Mouse (Mus musculus): Measurements from ENCODE around the gene Tnfaip2. TPM values are rescaled to one million over a fixed set of nuclear protein-coding genes. Genes with fewer than 3 reads are reported as not detected.

Tnfaip2 gene
- polyA plus RNA-seq, 1 experiment from 2014 or later, result 0.79 TPM

DNA sequence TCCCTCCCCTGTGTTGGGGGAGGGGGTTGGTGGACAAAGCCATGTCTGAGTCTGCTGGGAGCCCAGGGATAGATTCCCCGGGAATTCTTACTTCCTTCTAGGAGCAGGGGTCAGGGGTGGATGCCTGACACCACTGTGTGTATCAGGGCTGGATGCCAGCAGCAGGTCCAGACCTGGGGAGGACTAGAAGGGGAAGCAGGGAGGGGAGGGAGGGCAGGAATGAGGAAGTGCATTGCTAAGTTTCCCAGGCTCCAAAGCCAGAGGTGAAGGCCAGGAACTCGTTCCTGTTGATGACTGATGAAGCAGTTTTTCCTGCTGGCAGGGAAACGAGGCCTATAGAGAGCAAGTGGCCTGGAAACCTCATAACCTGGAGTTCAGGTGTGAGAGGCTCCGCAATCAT, 10.2 kb upstream of the Tnfaip2 start:
- H3K4me2 ChIP-seq (ENCODE audit: low read length), result no peak overlapping the region
- peaks cover 37% of the 10 kb centered on the region for H3K27me3 ChIP-seq (ENCODE audit: control insufficient read depth, insufficient read depth, low read depth, low read length)
- peaks cover 30% of the 10 kb centered on the region for H3K4me1 ChIP-seq (ENCODE audit: control insufficient read depth, insufficient read depth, low read length)
- no peaks in the 10 kb centered on the region for H3K9me3 ChIP-seq (replicated peaks; ENCODE audit: control insufficient read depth, low read length, poor library complexity, severe bottlenecking)
- no peaks in the 10 kb centered on the region for H3K36me3 ChIP-seq (ENCODE audit: control insufficient read depth, insufficient read depth, low read length)
- 40% methylated on average over 4 of the region's 4 CpGs for WGBS
- no peak overlapping the region for H3K4me3 ChIP-seq (ENCODE audit: low read depth, low read length)
- H3K27ac ChIP-seq (ENCODE audit: low read length), result no peak overlapping the region
- no peak for ATAC-seq
- no peak overlapping the region for H3K9ac ChIP-seq (ENCODE audit: low read depth, low read length)

DNA sequence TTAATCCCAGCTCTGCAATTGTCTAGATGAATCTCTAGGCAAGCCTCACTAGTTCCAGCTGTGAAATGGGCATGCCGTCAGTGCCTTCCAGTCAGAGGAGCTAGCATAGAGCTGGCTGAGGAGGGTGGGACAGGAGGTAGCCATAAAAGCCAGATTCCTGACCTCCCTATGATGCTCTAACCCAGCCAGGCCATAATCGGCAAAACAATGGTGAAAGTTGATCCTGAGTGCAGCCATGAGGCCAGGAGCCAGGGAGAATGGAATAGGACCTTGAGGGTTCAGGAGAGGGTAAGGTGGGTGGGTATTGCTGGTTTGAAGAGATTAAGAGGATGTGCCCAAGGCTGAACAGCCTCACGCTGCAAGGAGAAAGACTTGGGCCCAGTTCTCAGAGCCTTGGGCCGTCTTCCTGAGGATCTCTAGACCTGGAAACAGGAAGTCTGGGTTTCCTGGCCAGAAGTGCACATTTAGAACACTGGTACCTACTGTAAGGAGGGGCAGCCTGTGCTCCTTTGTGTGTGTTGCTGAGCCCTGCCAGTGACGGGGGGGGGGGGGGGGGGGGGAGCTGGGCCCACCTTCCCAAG, 9.4 kb upstream of the Tnfaip2 start:
- H3K9me3 ChIP-seq (replicated peaks; ENCODE audit: control insufficient read depth, low read length, poor library complexity, severe bottlenecking), result no peaks in the 10 kb centered on the region
- no peak overlapping the region for H3K9ac ChIP-seq (ENCODE audit: low read depth, low read length)
- H3K4me2 ChIP-seq (ENCODE audit: low read length), result no peak overlapping the region
- no peak overlapping the region for H3K4me3 ChIP-seq (ENCODE audit: low read depth, low read length)
- no peak for ATAC-seq
- H3K4me1 ChIP-seq (ENCODE audit: control insufficient read depth, insufficient read depth, low read length), result peaks cover 30% of the 10 kb centered on the region
- 72% methylated on average over 4 of the region's 5 CpGs for WGBS
- no peaks in the 10 kb centered on the region for H3K36me3 ChIP-seq (ENCODE audit: control insufficient read depth, insufficient read depth, low read length)
- H3K27me3 ChIP-seq (ENCODE audit: control insufficient read depth, insufficient read depth, low read depth, low read length), result peaks cover 36% of the 10 kb centered on the region
- H3K27ac ChIP-seq (ENCODE audit: low read length), result no peak overlapping the region

DNA sequence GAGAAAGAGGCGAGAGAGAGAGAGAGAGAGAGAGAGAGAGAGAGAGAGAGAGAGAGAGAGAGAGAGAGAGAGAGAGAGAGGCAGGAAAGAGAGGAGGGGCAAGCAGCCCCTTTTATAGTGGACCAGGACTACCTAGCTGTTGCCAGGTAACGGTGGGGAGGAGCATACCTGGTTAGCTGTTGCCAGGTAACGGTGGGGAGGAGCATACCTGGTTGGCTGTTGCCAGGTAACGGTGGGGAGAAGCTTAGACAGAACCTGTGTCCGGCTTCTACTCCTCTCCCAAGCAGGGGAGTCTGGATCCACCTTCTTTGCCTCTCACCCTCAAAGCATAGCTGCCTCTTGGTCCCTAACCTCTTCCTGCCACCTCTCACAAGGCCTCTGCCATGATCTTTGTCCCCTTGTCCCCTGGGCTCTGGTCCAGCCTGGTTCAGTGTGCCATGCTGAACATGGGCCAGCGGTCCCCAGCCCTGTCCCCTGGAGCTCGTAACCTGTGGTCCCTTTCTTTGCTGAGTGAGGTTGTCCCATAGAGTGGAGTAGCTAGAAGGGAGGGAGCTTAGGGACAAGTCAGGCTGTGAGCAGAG, 8.0 kb upstream of the Tnfaip2 start:
- ATAC-seq, result peak; percentile 88
- Histone ChIP-seq H3K36me3 (ENCODE audit: control insufficient read depth, insufficient read depth, low read length) (no peaks in the 10 kb centered on the region), H3K27ac (ENCODE audit: low read length) (peak overlapping the region; percentile 78), H3K4me3 (ENCODE audit: low read depth, low read length) (no peak overlapping the region), H3K9ac (ENCODE audit: low read depth, low read length) (peak overlapping the region; percentile 1; the same call in 1 of the 2 replicates), H3K4me1 (ENCODE audit: control insufficient read depth, insufficient read depth, low read length) (peaks cover 25% of the 10 kb centered on the region), H3K4me2 (ENCODE audit: low read length) (peak overlapping the region; percentile 37; the same call in 1 of the 2 replicates), H3K9me3 (replicated peaks; ENCODE audit: control insufficient read depth, low read length, poor library complexity, severe bottlenecking) (no peaks in the 10 kb centered on the region), H3K27me3 (ENCODE audit: control insufficient read depth, insufficient read depth, low read depth, low read length) (peaks cover 28% of the 10 kb centered on the region)
- 13% methylated on average over 6 of the region's 7 CpGs for WGBS

DNA sequence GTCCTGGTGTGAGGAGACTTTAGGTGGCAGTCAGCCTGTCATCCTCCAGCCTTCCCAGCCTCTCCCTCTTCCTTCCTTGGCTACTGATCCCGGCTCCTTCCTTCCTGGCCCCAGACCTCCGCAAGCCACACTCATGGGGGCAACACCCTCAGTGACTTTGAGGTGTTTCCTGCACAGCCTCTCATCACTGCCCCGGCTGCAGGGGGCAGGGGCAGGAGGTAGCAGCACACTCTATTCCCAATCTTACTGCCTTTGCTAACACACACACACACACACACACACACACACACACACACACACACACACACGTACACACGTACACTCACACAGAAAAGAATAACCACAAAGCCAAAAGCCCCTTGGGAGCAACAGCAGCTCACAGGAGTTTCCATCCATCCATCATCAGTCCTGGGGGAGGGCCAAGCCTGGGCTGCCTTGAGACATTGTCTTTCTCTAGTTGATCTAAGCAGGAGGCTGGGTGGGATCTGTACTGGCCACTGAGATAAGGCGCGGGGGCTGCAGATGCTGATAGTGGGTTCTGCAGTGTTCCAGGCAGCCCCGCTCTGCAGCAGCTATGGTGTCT, 7.4 kb upstream of the Tnfaip2 start:
- H3K27ac ChIP-seq (ENCODE audit: low read length), result peak overlapping the region; percentile 78
- H3K36me3 ChIP-seq (ENCODE audit: control insufficient read depth, insufficient read depth, low read length), result no peaks in the 10 kb centered on the region
- 47% methylated on average over 8 of the region's 8 CpGs for WGBS
- peaks cover 23% of the 10 kb centered on the region for H3K4me1 ChIP-seq (ENCODE audit: control insufficient read depth, insufficient read depth, low read length)
- peak; percentile 27 for ATAC-seq
- no peak overlapping the region for H3K4me3 ChIP-seq (ENCODE audit: low read depth, low read length)
- H3K9me3 ChIP-seq (replicated peaks; ENCODE audit: control insufficient read depth, low read length, poor library complexity, severe bottlenecking), result no peaks in the 10 kb centered on the region
- H3K4me2 ChIP-seq (ENCODE audit: low read length), result peak overlapping the region; percentile 37; the same call in 1 of the 2 replicates
- peak overlapping the region; percentile 1; the same call in 1 of the 2 replicates for H3K9ac ChIP-seq (ENCODE audit: low read depth, low read length)
- peaks cover 28% of the 10 kb centered on the region for H3K27me3 ChIP-seq (ENCODE audit: control insufficient read depth, insufficient read depth, low read depth, low read length)

DNA sequence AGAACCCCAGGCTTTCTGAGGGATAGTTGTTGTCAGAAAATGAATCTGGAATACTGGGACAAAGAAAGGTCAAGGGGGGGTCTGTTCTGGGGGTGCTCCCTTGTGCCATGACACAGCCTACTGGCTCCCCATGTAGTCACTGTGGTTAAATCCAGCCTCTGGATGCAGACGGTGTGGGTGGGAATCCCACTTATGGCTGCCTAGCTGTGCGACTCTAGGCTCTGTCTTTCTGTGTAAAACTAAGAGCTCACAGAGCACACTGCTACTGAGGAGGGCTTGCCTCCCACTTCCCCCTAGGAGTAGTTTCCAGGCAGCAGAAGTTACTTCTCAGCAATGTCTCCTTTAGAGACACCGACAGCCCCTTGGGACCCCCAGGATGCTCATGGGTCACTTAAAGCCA, 6.1 kb upstream of the Tnfaip2 start:
- Histone ChIP-seq H3K27me3 (ENCODE audit: control insufficient read depth, insufficient read depth, low read depth, low read length) (peaks cover 22% of the 10 kb centered on the region), H3K36me3 (ENCODE audit: control insufficient read depth, insufficient read depth, low read length) (no peaks in the 10 kb centered on the region), H3K9ac (ENCODE audit: low read depth, low read length) (no peak overlapping the region), H3K4me2 (ENCODE audit: low read length) (no peak overlapping the region), H3K4me1 (ENCODE audit: control insufficient read depth, insufficient read depth, low read length) (peaks cover 17% of the 10 kb centered on the region), H3K9me3 (replicated peaks; ENCODE audit: control insufficient read depth, low read length, poor library complexity, severe bottlenecking) (no peaks in the 10 kb centered on the region), H3K4me3 (ENCODE audit: low read depth, low read length) (no peak overlapping the region), H3K27ac (ENCODE audit: low read length) (no peak overlapping the region)
- 91% methylated on average over 3 of the region's 3 CpGs for WGBS
- no peak for ATAC-seq

DNA sequence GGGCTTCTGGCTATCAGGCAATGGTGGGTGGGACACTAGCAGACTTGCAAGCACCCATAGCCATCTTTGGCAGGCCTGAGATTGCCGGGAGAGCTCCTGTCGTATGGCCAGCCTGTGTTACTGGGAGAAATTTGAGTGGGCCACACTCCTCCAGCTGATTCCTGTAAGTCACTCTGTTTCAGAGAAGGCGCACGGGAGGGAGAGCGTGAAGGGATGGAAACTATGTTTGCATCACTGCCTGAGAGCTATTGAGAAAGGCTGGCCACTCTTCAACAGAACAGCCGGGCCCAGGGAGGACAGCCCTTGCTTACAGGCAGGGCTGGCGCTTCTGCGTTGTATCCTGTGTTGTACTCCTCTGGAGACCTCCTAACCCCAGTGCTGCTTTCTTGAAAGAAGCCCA, 5.6 kb upstream of the Tnfaip2 start:
- Histone ChIP-seq H3K9me3 (replicated peaks; ENCODE audit: control insufficient read depth, low read length, poor library complexity, severe bottlenecking) (no peaks in the 10 kb centered on the region), H3K36me3 (ENCODE audit: control insufficient read depth, insufficient read depth, low read length) (no peaks in the 10 kb centered on the region), H3K27ac (ENCODE audit: low read length) (no peak overlapping the region), H3K4me1 (ENCODE audit: control insufficient read depth, insufficient read depth, low read length) (peaks cover 17% of the 10 kb centered on the region), H3K4me3 (ENCODE audit: low read depth, low read length) (no peak overlapping the region), H3K4me2 (ENCODE audit: low read length) (no peak overlapping the region), H3K9ac (ENCODE audit: low read depth, low read length) (no peak overlapping the region), H3K27me3 (ENCODE audit: control insufficient read depth, insufficient read depth, low read depth, low read length) (peaks cover 24% of the 10 kb centered on the region)
- WGBS, result 76% methylated on average over 8 of the region's 8 CpGs
- no peak for ATAC-seq

DNA sequence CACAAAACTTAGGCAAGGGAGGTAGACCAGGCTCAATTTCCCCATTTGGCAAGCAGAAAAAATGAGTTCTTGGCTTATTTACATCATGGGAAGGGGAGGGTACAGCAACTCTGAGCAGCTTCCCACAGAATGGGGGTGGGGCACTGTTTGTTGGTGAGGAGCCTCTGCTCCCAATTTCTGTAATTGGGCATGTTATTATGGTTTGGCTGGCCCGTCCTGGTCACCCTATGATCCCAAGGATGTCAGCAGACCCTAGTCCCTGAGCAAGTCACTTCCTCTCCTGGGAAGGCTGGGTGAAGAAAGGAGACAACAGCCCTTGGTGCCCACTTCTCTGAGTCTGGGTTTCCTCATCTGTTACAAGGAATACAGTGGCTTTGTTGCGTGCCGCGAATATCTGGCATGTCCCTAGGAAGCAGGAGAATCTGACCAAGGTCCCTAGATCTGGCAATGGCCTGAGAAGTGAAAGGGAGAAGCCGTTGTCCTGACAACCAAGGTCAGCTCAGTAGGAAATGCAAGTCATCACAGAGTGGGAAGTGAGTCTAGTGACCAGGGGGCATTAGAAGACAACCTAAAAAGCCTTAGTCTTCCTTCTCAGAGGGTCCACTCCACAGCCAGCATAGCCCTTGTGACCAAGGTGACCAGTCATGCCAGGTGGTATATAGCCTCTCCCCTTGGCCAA, 4.9 kb upstream of the Tnfaip2 start:
- Histone ChIP-seq H3K27me3 (ENCODE audit: control insufficient read depth, insufficient read depth, low read depth, low read length) (peaks cover 25% of the 10 kb centered on the region), H3K9ac (ENCODE audit: low read depth, low read length) (no peak overlapping the region), H3K9me3 (replicated peaks; ENCODE audit: control insufficient read depth, low read length, poor library complexity, severe bottlenecking) (no peaks in the 10 kb centered on the region), H3K4me2 (ENCODE audit: low read length) (no peak overlapping the region), H3K36me3 (ENCODE audit: control insufficient read depth, insufficient read depth, low read length) (no peaks in the 10 kb centered on the region), H3K27ac (ENCODE audit: low read length) (no peak overlapping the region), H3K4me3 (ENCODE audit: low read depth, low read length) (no peak overlapping the region), H3K4me1 (ENCODE audit: control insufficient read depth, insufficient read depth, low read length) (peaks cover 20% of the 10 kb centered on the region)
- no peak for ATAC-seq
- WGBS, result 73% methylated on average over 5 of the region's 5 CpGs

DNA sequence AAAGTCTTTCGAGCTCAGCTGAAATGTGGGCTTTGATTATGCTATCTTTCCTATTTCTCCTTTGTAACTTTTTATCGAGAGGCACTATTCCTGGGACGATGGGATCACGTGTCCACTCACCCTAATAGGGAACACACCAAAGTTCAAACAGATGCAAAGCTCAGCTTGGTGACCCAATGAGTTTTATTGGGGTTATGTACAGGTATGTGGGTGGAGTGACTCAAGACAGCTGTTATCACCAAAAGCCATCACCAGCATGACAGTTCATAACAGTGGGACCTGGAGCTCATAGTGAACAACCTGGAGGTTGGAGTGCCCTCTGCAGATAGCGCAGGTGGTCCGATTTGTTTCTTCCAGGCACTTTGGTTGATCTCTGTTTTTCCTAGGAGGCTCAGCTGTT, 3.4 kb upstream of the Tnfaip2 start:
- no peak overlapping the region for H3K4me2 ChIP-seq (ENCODE audit: low read length)
- WGBS, result 88% methylated on average over 6 of the region's 6 CpGs
- peaks cover 35% of the 10 kb centered on the region for H3K27me3 ChIP-seq (ENCODE audit: control insufficient read depth, insufficient read depth, low read depth, low read length)
- H3K27ac ChIP-seq (ENCODE audit: low read length), result no peak overlapping the region
- H3K36me3 ChIP-seq (ENCODE audit: control insufficient read depth, insufficient read depth, low read length), result no peaks in the 10 kb centered on the region
- H3K9me3 ChIP-seq (replicated peaks; ENCODE audit: control insufficient read depth, low read length, poor library complexity, severe bottlenecking), result no peaks in the 10 kb centered on the region
- ATAC-seq, result no peak
- no peak overlapping the region for H3K4me3 ChIP-seq (ENCODE audit: low read depth, low read length)
- peaks cover 17% of the 10 kb centered on the region for H3K4me1 ChIP-seq (ENCODE audit: control insufficient read depth, insufficient read depth, low read length)
- no peak overlapping the region for H3K9ac ChIP-seq (ENCODE audit: low read depth, low read length)
